In genomic region chr8:13075579-13075978, GRCm38 (mm10) we compare ENCODE assay signal across 15 mouse cellular contexts. TPM values are rescaled to one million over a fixed set of nuclear protein-coding genes. Genes with fewer than 3 reads are reported as not detected.
DNase-seq lines count a peak whose midpoint lies in the region; ATAC-seq and TF ChIP-seq lines count a peak whose summit lies in the region.
"Not testable (repeated sequence)": the region's sequence is repeated elsewhere in the genome, so short reads cannot be mapped to it uniquely, and the experiment has no call there.
"Had no signal": no experiment of that assay in that cellular context is flagged by ENCODE, and none has a peak within 500 bp of the region (broad histone marks: within the 10 kb centered on the region; RNA-seq: fewer than 3 reads in every experiment).

No protein-coding gene starts in this region.

- H3K79me2 ChIP-seq in MEL (ENCODE audit: control insufficient read depth, insufficient read depth, low read length, poor library complexity); liver, adult 2 months (ENCODE audit: control insufficient read depth, insufficient read depth, low read length): not testable (repeated sequence)

- not testable (repeated sequence) for H3K4me3 ChIP-seq in MEL (ENCODE audit: control insufficient read depth in 1 of 2, insufficient read depth in 1 of 2, low read depth in 2 of 2, low read length in 2 of 2); liver, adult 2 months (ENCODE audit: insufficient read depth, low read depth, low read length); liver, embryonic 15.5 days (replicated peaks)

- ATAC-seq in common myeloid progenitor, adult 5-6 weeks (replicated peaks; ENCODE audit: low read depth, poor library complexity, severe bottlenecking), result 0 out of 2 replicates have a peak, but pooled peaks have one; percentile 7
- 0 out of 2 replicates have a peak, but pooled peaks have one; percentile 10 for ATAC-seq in liver, embryonic 15.5 days (ENCODE audit: insufficient read depth)
- peak; percentile 22; the same call in 1 of the 2 replicates for ATAC-seq in megakaryocyte, adult 5-6 weeks (ENCODE audit: poor library complexity, severe bottlenecking)
- peak; percentile 18; the same call in 1 of the 2 replicates for ATAC-seq in monocyte, adult 5-6 weeks (replicated peaks; ENCODE audit: insufficient number of reproducible peaks, low FRiP score, low TSS enrichment, poor library complexity, severe bottlenecking)

- peaks cover 0 to 11% of the 10 kb centered on the region in 2 experiments; a peak in 2 of 4 replicates for H3K36me3 ChIP-seq in MEL (ENCODE audit: control insufficient read depth in 1 of 2, insufficient read depth in 2 of 2, low read length in 2 of 2)
- peaks cover 17% of the 10 kb centered on the region for H3K36me3 ChIP-seq in liver, adult 2 months (ENCODE audit: control insufficient read depth, insufficient read depth, low read length)
- H3K36me3 ChIP-seq in liver, embryonic 15.5 days (replicated peaks), result peaks cover 60% of the 10 kb centered on the region

- not testable (repeated sequence) for TF ChIP-seq POLR2A in MEL (IDR thresholded peaks at IDR 0.05; ENCODE audit: control insufficient read depth in 1 of 2, insufficient read depth in 1 of 2, low read depth in 1 of 2, low read length in 2 of 2, poor library complexity in 1 of 2); liver, adult 2 months (IDR thresholded peaks at IDR 0.05; ENCODE audit: extremely low read depth, insufficient read depth, low read length)

- not testable (repeated sequence) for H3K9ac ChIP-seq in MEL (ENCODE audit: control insufficient read depth, low read depth, low read length, poor library complexity, severe bottlenecking); liver, embryonic 15.5 days
- peak overlapping the region; percentile 32; the same call in 1 of the 2 replicates for H3K9ac ChIP-seq in liver, adult 2 months (ENCODE audit: low read depth, low read length)

- DNase-seq in MEL (ENCODE audit: low read depth, low spot score); liver, adult 2 months (ENCODE audit: extremely low read depth, low read depth, low spot score): not testable (repeated sequence)

- not testable (repeated sequence) for H3K27ac ChIP-seq in MEL (ENCODE audit: control insufficient read depth, low read depth, low read length); liver, adult 2 months (replicated peaks; ENCODE audit: insufficient read depth, low read depth, low read length); liver, embryonic 15.5 days (replicated peaks)

- TF ChIP-seq EP300 in MEL (IDR thresholded peaks at IDR 0.05; ENCODE audit: low read depth in 1 of 2, low read length in 2 of 2), result not testable (repeated sequence)

- not testable (repeated sequence) for TF ChIP-seq RAD21 in MEL (IDR thresholded peaks at IDR 0.05; ENCODE audit: low read depth, low read length)

- H3K27me3 ChIP-seq in MEL (ENCODE audit: control insufficient read depth in 1 of 2, insufficient read depth in 2 of 2, low read length in 2 of 2); liver, adult 2 months (ENCODE audit: control insufficient read depth, insufficient read depth, low read length); liver, embryonic 15.5 days: not testable (repeated sequence)

- 55% methylated on average over 1 of the region's 1 CpGs for WGBS in liver, adult 2 months
- 78% methylated on average over 1 of the region's 1 CpGs for WGBS in liver, embryonic 15.5 days (ENCODE audit: insufficient replicate concordance)

- not testable (repeated sequence) for H3K4me1 ChIP-seq in MEL (ENCODE audit: control insufficient read depth in 1 of 2, insufficient read depth in 2 of 2, low read length in 2 of 2); liver, adult 2 months (ENCODE audit: control insufficient read depth, insufficient read depth, low read length)
- H3K4me1 ChIP-seq in liver, embryonic 15.5 days (replicated peaks), result peaks cover 12% of the 10 kb centered on the region; the same call in 1 of the 2 replicates

- H3K9me3 ChIP-seq in MEL (replicated peaks; ENCODE audit: insufficient read depth, low read length); liver, embryonic 15.5 days (replicated peaks): not testable (repeated sequence)

- not testable (repeated sequence) for H3K4me2 ChIP-seq in liver, embryonic 15.5 days

- TF ChIP-seq CTCF in MEL (IDR thresholded peaks at IDR 0.05 in 2 of 3, conservative IDR thresholded peaks at IDR 0.05 in 1 of 3; ENCODE audit: control insufficient read depth in 1 of 3, insufficient read depth in 1 of 3, low read depth in 2 of 3, low read length in 3 of 3, poor library complexity in 1 of 3, severe bottlenecking in 1 of 3); liver, adult 2 months (IDR thresholded peaks at IDR 0.05; ENCODE audit: low read depth, low read length): not testable (repeated sequence)

TF ChIP-seq in MEL, 35 proteins besides CTCF, POLR2A, EP300 and RAD21:
- TF ChIP-seq POLR2AphosphoS5 (IDR thresholded peaks at IDR 0.05; ENCODE audit: borderline replicate concordance, low read depth, low read length) (peak; percentile 34; the same call in 1 of the 2 replicates), ZKSCAN1 (IDR thresholded peaks at IDR 0.05; ENCODE audit: low read depth, low read length) (0 out of 2 replicates have a peak, but pooled peaks have one; percentile 70)

RNA-seq across cellular contexts. Expression of gene Proz, which starts 14.9 kb away (rescaled TPM):
- total RNA-seq in MEL (2012; rRNA removed), result 0.10 and 0.12 TPM in 2 replicates
- under 1 TPM in 1 of 2 experiments, not detected in 1; 0.54 TPM for polyA plus RNA-seq in MEL (2012; ENCODE audit: insufficient read depth in 1 of 2, insufficient read length in 2 of 2, low read depth in 1 of 2, low replicate concordance in 2 of 2, missing spikeins in 1 of 2)
- 0.23 TPM in 1 of 2 replicates, not detected in the other for total RNA-seq in common myeloid progenitor, adult 5-6 weeks (2017)
- total RNA-seq in liver, adult 2 months (2014; rRNA removed), result 240 and 252 TPM in 2 replicates
- polyA plus RNA-seq in liver, adult 2 months (2012; rRNA removed), result 374 and 460 TPM in 2 replicates
- polyA plus RNA-seq in liver, embryonic 15.5 days (2015; fragmentation: Nextera tagmentation; extraction: Ambion mirVana), result 37.9 and 46.4 TPM in 2 replicates
- 0.07 and 0.20 TPM in 2 replicates for total RNA-seq in megakaryocyte, adult 5-6 weeks (2015)
- 0.33 TPM in 1 of 2 replicates, not detected in the other for total RNA-seq in megakaryocyte, adult 5-6 weeks (2017)
- 0.68 TPM in 1 of 3 replicates, not detected in the others for total RNA-seq in monocyte, adult 5-6 weeks (2017)
- total RNA-seq: adrenal gland, postnatal 25 days had no signal
- polyA plus RNA-seq: G1E had no signal

RNA-seq across cellular contexts. Expression of gene Pcid2, which starts 29.7 kb away (rescaled TPM):
- total RNA-seq in MEL (2012; rRNA removed), result 45.1 and 50.1 TPM in 2 replicates
- polyA plus RNA-seq in MEL (2012; ENCODE audit: insufficient read depth in 1 of 2, insufficient read length in 2 of 2, low read depth in 1 of 2, low replicate concordance in 2 of 2, missing spikeins in 1 of 2), result 10 to 100 TPM; 68.1 to 90.6 TPM
- 22.3 and 27.2 TPM in 2 replicates for total RNA-seq in common myeloid progenitor, adult 5-6 weeks (2017)
- 7.0 and 11.2 TPM in 2 replicates for total RNA-seq in liver, adult 2 months (2014; rRNA removed)
- polyA plus RNA-seq in liver, adult 2 months (2012; rRNA removed), result 11.6 and 12.2 TPM in 2 replicates
- 14.8 and 15.1 TPM in 2 replicates for polyA plus RNA-seq in liver, embryonic 15.5 days (2015; fragmentation: Nextera tagmentation; extraction: Ambion mirVana)
- 17.0 and 21.2 TPM in 2 replicates for total RNA-seq in megakaryocyte, adult 5-6 weeks (2015)
- 14.0 and 14.1 TPM in 2 replicates for total RNA-seq in megakaryocyte, adult 5-6 weeks (2017)
- 20.6 to 37.0 TPM (median 28.1 TPM) in 3 replicates for total RNA-seq in monocyte, adult 5-6 weeks (2017)

RNA-seq across cellular contexts. Expression of gene Cul4a, which starts 29.8 kb away (rescaled TPM):
- total RNA-seq in MEL (2012; rRNA removed), result 62.3 and 81.4 TPM in 2 replicates
- 100 to 1,000 TPM in 1 of 2 experiments, 10 to 100 TPM in 1; 56.2 to 131 TPM for polyA plus RNA-seq in MEL (2012; ENCODE audit: insufficient read depth in 1 of 2, insufficient read length in 2 of 2, low read depth in 1 of 2, low replicate concordance in 2 of 2, missing spikeins in 1 of 2)
- 118 TPM in 2 replicates for total RNA-seq in common myeloid progenitor, adult 5-6 weeks (2017)
- 85.4 and 95.0 TPM in 2 replicates for total RNA-seq in liver, adult 2 months (2014; rRNA removed)
- 42.4 and 46.0 TPM in 2 replicates for polyA plus RNA-seq in liver, adult 2 months (2012; rRNA removed)
- 71.6 and 76.7 TPM in 2 replicates for polyA plus RNA-seq in liver, embryonic 15.5 days (2015; fragmentation: Nextera tagmentation; extraction: Ambion mirVana)
- 57.4 and 60.7 TPM in 2 replicates for total RNA-seq in megakaryocyte, adult 5-6 weeks (2015)
- 56.9 and 57.9 TPM in 2 replicates for total RNA-seq in megakaryocyte, adult 5-6 weeks (2017)
- total RNA-seq in monocyte, adult 5-6 weeks (2017), result 46.1 to 54.5 TPM (median 48.9 TPM) in 3 replicates

RNA-seq across cellular contexts. Expression of gene F10, which starts 38.5 kb away (rescaled TPM):
- total RNA-seq in MEL (2012; rRNA removed), result 0.04 TPM in 1 of 2 replicates, not detected in the other
- polyA plus RNA-seq in MEL (2012; ENCODE audit: insufficient read depth in 1 of 2, insufficient read length in 2 of 2, low read depth in 1 of 2, low replicate concordance in 2 of 2, missing spikeins in 1 of 2), result under 1 TPM in 1 of 2 experiments, not detected in 1; 0.03 TPM
- 3.1 and 5.8 TPM in 2 replicates for total RNA-seq in common myeloid progenitor, adult 5-6 weeks (2017)
- total RNA-seq in liver, adult 2 months (2014; rRNA removed), result 374 and 399 TPM in 2 replicates
- 267 and 371 TPM in 2 replicates for polyA plus RNA-seq in liver, adult 2 months (2012; rRNA removed)
- polyA plus RNA-seq in liver, embryonic 15.5 days (2015; fragmentation: Nextera tagmentation; extraction: Ambion mirVana), result 133 and 162 TPM in 2 replicates
- total RNA-seq in megakaryocyte, adult 5-6 weeks (2015), result 50.6 and 57.5 TPM in 2 replicates
- 98.7 and 109 TPM in 2 replicates for total RNA-seq in megakaryocyte, adult 5-6 weeks (2017)
- 39.9 to 65.1 TPM (median 44.8 TPM) in 3 replicates for total RNA-seq in monocyte, adult 5-6 weeks (2017)
- total RNA-seq: CH12.LX had no signal
- polyA plus RNA-seq: CD4-positive, CD25-positive, alpha-beta regulatory T cell, adult 4 months; cerebellum, adult 2 months; forebrain, embryonic 14.5 days; G1E had no signal

RNA-seq across cellular contexts. Expression of gene F7, which starts 49.7 kb away (rescaled TPM):
- total RNA-seq in MEL (2012; rRNA removed), result not detected in 2 replicates
- polyA plus RNA-seq in MEL (2012; ENCODE audit: insufficient read depth in 1 of 2, insufficient read length in 2 of 2, low read depth in 1 of 2, low replicate concordance in 2 of 2, missing spikeins in 1 of 2), result not detected
- not detected in 2 replicates for total RNA-seq in common myeloid progenitor, adult 5-6 weeks (2017)
- total RNA-seq in liver, adult 2 months (2014; rRNA removed), result 95.0 and 117 TPM in 2 replicates
- 173 and 185 TPM in 2 replicates for polyA plus RNA-seq in liver, adult 2 months (2012; rRNA removed)
- polyA plus RNA-seq in liver, embryonic 15.5 days (2015; fragmentation: Nextera tagmentation; extraction: Ambion mirVana), result 9.8 and 12.4 TPM in 2 replicates
- total RNA-seq in megakaryocyte, adult 5-6 weeks (2015), result 0.27 and 0.56 TPM in 2 replicates
- 1.3 TPM in 1 of 2 replicates, not detected in the other for total RNA-seq in megakaryocyte, adult 5-6 weeks (2017)
- total RNA-seq in monocyte, adult 5-6 weeks (2017), result 0.85 TPM in 1 of 3 replicates, not detected in the others
- total RNA-seq: CH12.LX had no signal
- polyA plus RNA-seq: CD4-positive, CD25-positive, alpha-beta regulatory T cell, adult 4 months; embryonic facial prominence, embryonic 11.5 days; embryonic facial prominence, embryonic 13.5 days; forebrain, embryonic 14.5 days; forebrain, embryonic 16.5 days; G1E had no signal

Comparison
In these comparisons a context has a peak if more than half of its experiments do, and no peak if none do; other contexts are left out.
1. RNA of gene Proz, which starts 14.9 kb away (total RNA-seq): 240 to 252 TPM in liver, adult 2 months; 0.23 TPM in common myeloid progenitor, adult 5-6 weeks, 0.07 to 0.33 TPM in megakaryocyte, adult 5-6 weeks, 0.10 to 0.12 TPM in MEL and 0.68 TPM in monocyte, adult 5-6 weeks; every median in the first group is over 100 times any median in the second.
2. Peak in every context shown above with its lines, with median percentiles within 50 percentile points of each other: ATAC-seq.